In the genomic region with DNA sequence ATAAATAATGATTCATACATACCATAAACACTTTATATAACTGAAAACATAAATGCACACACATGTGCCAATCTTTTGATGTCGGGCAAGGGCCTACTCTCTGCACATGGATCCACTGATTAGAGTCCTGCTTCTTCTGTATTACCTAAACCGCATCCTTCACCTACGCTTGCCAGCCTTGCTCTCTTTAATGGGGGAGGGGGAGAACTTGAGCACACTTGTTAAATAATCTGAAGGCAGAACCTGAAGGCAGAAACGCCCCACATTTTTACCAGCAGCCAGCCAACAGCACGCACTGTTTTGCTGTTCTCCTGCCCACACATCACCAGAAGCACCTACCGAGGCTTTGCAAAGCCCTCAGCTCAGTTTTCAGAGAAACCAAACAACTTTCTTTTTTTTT, we compare ENCODE assay signal across 17 mouse cellular contexts.
DNase-seq lines count a peak whose midpoint lies in the region; ATAC-seq and TF ChIP-seq lines count a peak whose summit lies in the region.
"Had no signal": no experiment of that assay in that cellular context is flagged by ENCODE, and none has a peak within 500 bp of the region (broad histone marks: within the 10 kb centered on the region; RNA-seq: fewer than 3 reads in every experiment).

No protein-coding gene starts in this region.

- DNase-seq in layer of hippocampus, adult 2 months (ENCODE audit: low spot score in 2 of 2) = peak; percentile 30 to 62
- no peak for DNase-seq in layer of hippocampus, postnatal 10 days (ENCODE audit: low spot score in 2 of 2)
- DNase-seq in right cerebral cortex, postnatal 25 days = peak; percentile 35
- no peak for DNase-seq in right cerebral cortex, postnatal 10 days (ENCODE audit: low spot score in 2 of 2)
- DNase-seq in telencephalon, adult 2 months (ENCODE audit: low read depth, low spot score) = peak; percentile 50
- DNase-seq in hindbrain, embryonic 11.5 days (ENCODE audit: low spot score) = no peak
- no peak for DNase-seq in cerebellum, postnatal 25 days
- DNase-seq: adrenal gland, postnatal 36 days; cerebellum, postnatal 14 days; heart, adult 2 months; kidney, adult 11 months had no signal

- peak overlapping the region; percentile 74 for H3K27ac ChIP-seq in layer of hippocampus, adult 2 months
- H3K27ac ChIP-seq in embryonic fibroblast, embryonic 13.5 days (ENCODE audit: insufficient read depth, low read length) = peak overlapping the region; percentile 36; the same call in 1 of the 2 replicates
- no peak overlapping the region for H3K27ac ChIP-seq in hindbrain, embryonic 11.5 days (ENCODE audit: low read depth, low read length)
- H3K27ac ChIP-seq: forebrain, embryonic 13.5 days; heart, adult 2 months; hindbrain, embryonic 15.5 days; liver, embryonic 15.5 days; midbrain, embryonic 15.5 days had no signal

- no peak overlapping the region for H3K4me3 ChIP-seq in layer of hippocampus, adult 2 months
- no peak overlapping the region for H3K4me3 ChIP-seq in embryonic fibroblast, embryonic 13.5 days (ENCODE audit: insufficient read depth, low read length)
- no peak overlapping the region for H3K4me3 ChIP-seq in hindbrain, embryonic 11.5 days (ENCODE audit: low read depth, low read length)
- H3K4me3 ChIP-seq: forebrain, embryonic 13.5 days; heart, adult 2 months; hindbrain, embryonic 15.5 days; liver, embryonic 15.5 days; midbrain, embryonic 15.5 days had no signal

- peaks cover 7% of the 10 kb centered on the region for H3K4me1 ChIP-seq in embryonic fibroblast, embryonic 13.5 days (ENCODE audit: control insufficient read depth, insufficient read depth, low read length)
- no peaks in the 10 kb centered on the region for H3K4me1 ChIP-seq in hindbrain, embryonic 11.5 days (replicated peaks; ENCODE audit: control insufficient read depth, insufficient read depth, low read length)
- H3K4me1 ChIP-seq: hindbrain, embryonic 15.5 days; liver, embryonic 15.5 days; midbrain, embryonic 15.5 days had no signal

- ATAC-seq in hindbrain, embryonic 11.5 days (ENCODE audit: low FRiP score) = no peak
- ATAC-seq: activated CD4-positive, CD25-positive, alpha-beta regulatory T cell, adult 4 months; forebrain, embryonic 13.5 days; midbrain, embryonic 15.5 days had no signal

- no peak overlapping the region for H3K9ac ChIP-seq in hindbrain, embryonic 11.5 days (ENCODE audit: low read depth, low read length)
- H3K9ac ChIP-seq: forebrain, embryonic 13.5 days; hindbrain, embryonic 15.5 days; liver, embryonic 15.5 days; midbrain, embryonic 15.5 days had no signal

- H3K27me3 ChIP-seq in hindbrain, embryonic 11.5 days (ENCODE audit: control insufficient read depth, insufficient read depth, low read length) = no peaks in the 10 kb centered on the region
- H3K27me3 ChIP-seq: forebrain, embryonic 13.5 days; hindbrain, embryonic 15.5 days; liver, embryonic 15.5 days; midbrain, embryonic 15.5 days had no signal

- H3K9me3 ChIP-seq in hindbrain, embryonic 11.5 days (ENCODE audit: control insufficient read depth, low read length) = no peaks in the 10 kb centered on the region
- H3K9me3 ChIP-seq: forebrain, embryonic 13.5 days; hindbrain, embryonic 15.5 days; liver, embryonic 15.5 days; midbrain, embryonic 15.5 days had no signal

- no peak for TF ChIP-seq CTCF in layer of hippocampus, adult 2 months (conservative IDR thresholded peaks at IDR 0.05)
- no peak for TF ChIP-seq CTCF in embryonic fibroblast, embryonic 13.5 days (IDR thresholded peaks at IDR 0.05; ENCODE audit: borderline replicate concordance, insufficient read depth, low read length)

- no peak for TF ChIP-seq POLR2A in embryonic fibroblast, embryonic 13.5 days (IDR thresholded peaks at IDR 0.05; ENCODE audit: low read depth, low read length)

- H3K4me2 ChIP-seq in hindbrain, embryonic 11.5 days (replicated peaks; ENCODE audit: low read depth, low read length) = no peak overlapping the region
- H3K4me2 ChIP-seq: forebrain, embryonic 13.5 days; hindbrain, embryonic 15.5 days; liver, embryonic 15.5 days; midbrain, embryonic 15.5 days had no signal

- 76% methylated on average over 6 of the region's 6 CpGs for WGBS in hindbrain, embryonic 11.5 days

- no peaks in the 10 kb centered on the region for H3K36me3 ChIP-seq in hindbrain, embryonic 11.5 days (ENCODE audit: control insufficient read depth, insufficient read depth, low read length)
- H3K36me3 ChIP-seq: liver, embryonic 15.5 days had no signal

Comparison
In these comparisons a context has a peak if more than half of its experiments do, and no peak if none do; other contexts are left out.
1. DNase-seq: peak in layer of hippocampus, adult 2 months (2 of 2), right cerebral cortex, postnatal 25 days (single experiment) and telencephalon, adult 2 months (single experiment); none in layer of hippocampus, postnatal 10 days (0 of 2), right cerebral cortex, postnatal 10 days (0 of 2), hindbrain, embryonic 11.5 days (single experiment) and cerebellum, postnatal 25 days (0 of 2).